Mouse (Mus musculus) layer of hippocampus, postnatal 25 days (tissue): ENCODE results near the gene Myo1b. TPM values are rescaled to one million over a fixed set of nuclear protein-coding genes. Genes with fewer than 3 reads are reported as not detected.
"Not testable (repeated sequence)": the region's sequence is repeated elsewhere in the genome, so short reads cannot be mapped to it uniquely, and the experiment has no call there.

ENCODE experiments used
- DNase-seq, 2 experiments: peaks; one replicate each; pipeline ENCODE4 v3.0.0; 2022; ENCODE audit warnings: mixed read lengths in 2 of 2, low spot score in 1 of 2; ENCODE audit errors: extremely low spot score in 1 of 2
- total RNA-seq, 2 experiments: library from RNA; stranded (reverse); gene quantifications; 2 replicates each; pipeline ENCODE4 v1.2.3; 2021

The Myo1b gene
- total RNA-seq, 2 experiments from 2014 or later, result 12.5 to 17.6 TPM

GRCm38 (mm10) chr1:51905073-51905472, 10.8 kb downstream of the Myo1b start:
- DNase-seq, result no peak

DNA sequence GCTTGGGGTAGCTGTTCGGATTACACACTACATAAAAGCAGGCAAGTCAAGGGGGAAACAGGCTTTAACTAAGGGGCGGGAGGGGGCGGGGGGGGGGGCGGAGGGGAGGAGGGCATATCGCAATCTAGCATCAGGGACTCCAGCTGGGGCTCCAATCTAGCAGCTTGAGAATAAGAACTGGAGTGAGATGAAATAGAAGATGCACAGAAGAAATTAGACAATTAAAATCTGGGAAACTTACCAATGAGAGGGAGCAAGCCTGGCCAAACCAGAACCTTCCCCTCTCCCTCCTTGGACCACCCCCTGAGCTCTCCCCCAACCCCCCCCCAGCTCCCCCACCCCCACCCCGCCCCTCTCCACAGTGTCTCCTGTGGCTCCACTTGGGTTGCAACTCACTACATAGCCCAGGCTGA, 18.7 kb downstream of the Myo1b start:
- no peak for DNase-seq

- DNase-seq, result no peak
These were observed 19.9 kb downstream of the Myo1b start for GRCm38 (mm10) chr1:51895961-51896360.

GRCm38 (mm10) chr1:51894721-51895120, 21.1 kb downstream of the Myo1b start:
- DNase-seq, result no peak

DNA sequence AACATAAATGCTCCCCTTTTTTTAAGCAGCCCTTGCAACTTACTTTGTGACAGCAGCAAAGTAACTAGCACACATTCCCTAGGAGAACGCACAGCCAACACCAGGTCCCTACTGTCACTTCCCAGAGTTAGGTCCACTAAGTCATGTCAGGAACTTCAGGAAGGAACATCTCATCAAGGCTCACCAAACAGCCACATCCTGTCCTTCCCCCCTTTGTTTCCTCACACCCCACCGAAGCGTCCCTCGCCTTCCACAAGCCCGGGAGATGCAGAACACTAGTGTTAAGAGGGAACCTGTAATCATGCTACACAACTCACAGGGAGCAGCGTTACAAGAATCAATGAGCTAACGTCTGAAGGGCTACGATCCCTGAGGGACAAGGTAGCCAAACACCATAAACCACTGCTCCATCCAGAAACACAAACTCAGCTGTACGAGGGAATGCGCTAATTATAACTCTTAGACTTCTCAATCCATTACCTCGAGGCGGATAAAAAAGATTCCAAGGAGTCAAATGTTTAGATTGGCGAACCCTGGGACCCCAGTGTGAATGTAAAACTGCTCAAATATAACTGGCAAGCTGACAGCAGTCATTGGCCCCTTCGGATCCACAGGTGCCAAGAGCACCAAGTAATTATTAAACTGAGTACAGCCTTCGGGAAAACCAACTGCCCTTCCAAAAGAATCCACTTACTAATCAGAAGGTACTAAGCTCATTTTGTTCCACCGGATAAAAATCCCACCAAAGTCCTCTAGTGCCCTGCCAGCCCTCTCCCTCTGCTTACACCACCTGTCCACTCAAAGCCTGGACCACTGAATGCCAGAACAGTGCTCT, 22.1 kb downstream of the Myo1b start:
- no peak for DNase-seq

GRCm38 (mm10) chr1:51892005-51892404, 23.9 kb downstream of the Myo1b start:
- DNase-seq, result no peak

DNA sequence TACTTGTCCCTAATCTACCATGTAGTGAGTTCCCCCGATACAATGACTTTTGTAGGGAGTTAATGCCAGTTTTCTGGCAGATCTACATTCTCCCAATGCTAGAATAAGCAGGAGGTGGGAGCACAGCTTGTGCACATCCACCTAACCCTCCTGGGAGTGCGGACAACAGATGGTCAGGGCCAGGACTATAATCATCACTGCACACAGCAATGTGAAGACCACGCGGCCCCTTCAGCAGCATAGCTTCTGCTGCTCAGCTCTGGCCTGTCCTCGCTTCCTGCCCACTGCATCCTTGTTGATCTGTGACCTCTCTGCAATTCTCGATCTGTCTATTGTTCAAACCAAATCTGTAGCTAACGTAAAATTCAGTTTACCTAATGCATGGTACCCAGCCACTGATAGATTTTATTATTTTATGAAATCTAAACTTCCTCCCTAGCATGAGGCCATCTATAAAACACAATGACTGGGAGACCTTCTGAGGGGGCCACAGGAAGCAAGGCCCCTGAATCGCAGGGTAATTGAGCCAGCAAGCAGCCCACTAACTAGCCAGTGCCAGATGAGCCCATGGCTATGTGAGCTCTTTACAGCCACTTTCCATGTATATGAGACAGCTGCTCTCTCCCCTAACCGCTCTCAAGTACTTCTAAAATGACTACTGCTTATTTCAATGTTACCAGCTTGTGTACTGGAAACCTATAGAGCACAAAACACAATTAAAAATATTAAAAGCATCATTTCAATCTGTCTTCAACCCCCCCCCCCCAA, 27.6 kb downstream of the Myo1b start:
- no peak for DNase-seq

DNA sequence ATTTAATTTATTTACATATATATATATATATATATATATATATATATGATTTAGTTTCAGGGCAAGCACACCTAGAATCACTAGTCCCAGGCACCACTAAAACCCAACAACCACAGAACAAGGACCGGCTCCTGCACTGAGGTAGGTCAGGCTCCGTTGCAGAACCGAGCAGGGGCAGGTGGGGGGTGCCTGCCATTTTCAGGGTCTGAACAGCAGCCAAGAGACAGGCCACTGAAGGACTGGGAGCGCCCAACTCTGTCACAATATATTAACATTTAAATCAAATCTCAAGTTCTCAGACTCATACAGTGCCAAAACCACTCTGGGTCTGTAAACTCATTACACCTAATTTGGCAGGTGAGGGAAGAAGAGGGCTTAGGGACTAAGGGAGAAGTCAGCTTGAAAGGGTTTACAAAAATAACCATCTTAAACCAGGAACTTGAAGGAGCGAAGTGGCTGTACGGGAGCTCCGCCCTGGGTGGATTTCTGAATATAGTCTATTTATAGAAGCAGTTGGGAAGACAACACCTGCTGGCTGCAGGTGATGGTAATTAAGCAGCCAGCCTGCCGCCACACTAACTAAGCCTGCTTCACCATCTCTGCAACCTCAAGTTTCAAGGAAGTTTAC, 30.4 kb downstream of the Myo1b start:
- DNase-seq, result no peak

DNA sequence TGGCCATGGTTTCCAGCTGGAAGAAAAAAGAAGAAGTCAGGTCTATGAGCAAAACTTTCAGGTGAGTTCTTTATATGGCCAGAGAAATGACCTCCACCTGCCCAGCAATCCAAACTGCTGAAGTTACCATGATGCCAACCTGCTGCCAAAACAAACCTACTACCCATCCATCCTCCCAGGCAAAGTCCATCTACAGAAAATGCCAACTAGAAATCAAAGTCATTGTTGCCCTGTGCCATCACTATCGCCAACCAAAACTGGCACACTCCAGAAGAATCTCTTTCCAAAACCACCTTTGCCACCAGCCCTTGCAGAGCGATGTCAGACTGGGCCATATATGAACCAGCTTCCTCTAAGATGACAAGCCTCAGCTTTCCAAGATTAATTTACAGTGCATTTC, 32.7 kb downstream of the Myo1b start:
- no peak for DNase-seq

GRCm38 (mm10) chr1:51882752-51883151, 33.1 kb downstream of the Myo1b start:
- no peak for DNase-seq

DNA sequence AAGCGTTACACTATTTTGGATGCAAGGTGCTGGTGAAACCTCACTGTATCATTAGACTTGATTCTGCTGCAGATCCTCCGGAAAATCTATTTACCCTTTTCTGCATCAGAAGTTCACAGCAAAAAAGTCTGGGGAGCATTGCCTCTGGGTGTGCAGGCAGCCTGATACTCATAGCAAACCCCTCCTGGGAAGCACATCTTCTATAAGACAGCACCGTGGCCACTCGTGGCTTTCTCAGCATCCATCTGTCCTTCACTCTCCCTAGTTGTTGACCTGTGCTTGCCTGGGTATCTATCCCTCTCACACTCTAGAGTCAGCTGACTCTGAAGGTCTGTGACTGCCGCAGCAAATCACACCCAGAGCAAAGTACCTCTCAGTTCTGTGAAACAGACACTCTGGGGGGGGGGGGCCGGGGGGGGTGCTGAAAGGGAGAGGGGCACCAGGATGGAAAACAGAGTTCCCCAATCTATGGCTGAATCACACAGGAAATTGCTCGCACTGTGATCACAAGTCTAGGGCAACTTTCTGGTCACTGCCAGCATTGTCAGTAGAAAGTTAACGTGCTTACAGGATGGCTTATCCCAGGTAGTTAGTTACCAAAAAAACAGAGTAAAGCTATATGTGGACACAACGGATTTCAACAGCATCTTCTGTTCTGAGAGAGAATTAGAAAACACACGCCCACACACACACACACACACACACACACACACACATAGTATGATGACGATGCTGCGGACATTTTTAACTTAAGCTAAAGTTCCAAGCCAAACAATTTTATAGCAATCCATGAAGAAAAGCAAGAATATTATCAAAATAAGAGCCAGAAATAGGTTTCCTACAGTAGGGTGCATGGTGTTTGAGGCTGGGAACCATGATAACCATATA, 35.7 kb downstream of the Myo1b start:
- DNase-seq, result no peak

DNA sequence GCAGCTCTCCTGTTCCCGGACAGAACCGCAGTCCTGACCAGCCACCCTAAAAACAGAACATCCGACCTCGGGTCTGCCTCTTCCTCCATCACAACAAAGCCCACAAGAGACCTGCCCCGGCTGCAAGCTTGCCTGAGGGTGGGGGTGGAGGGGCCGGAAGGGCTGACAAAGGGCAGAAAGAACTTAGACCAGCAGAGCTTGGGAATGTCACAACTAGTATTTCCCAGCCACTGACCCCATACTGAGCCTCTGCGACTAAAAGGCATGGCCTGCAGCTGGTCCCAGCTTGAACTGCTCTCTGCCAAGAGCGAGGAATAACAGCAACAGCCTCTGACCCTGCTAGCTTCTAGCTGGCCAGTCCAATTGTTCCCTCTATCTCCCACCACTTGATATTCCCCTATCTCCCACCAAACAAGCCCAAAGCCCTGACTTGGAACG, 36.5 kb downstream of the Myo1b start:
- DNase-seq, result no peak

GRCm38 (mm10) chr1:51875462-51876225, 40.2 kb downstream of the Myo1b start:
- no peak for DNase-seq

GRCm38 (mm10) chr1:51872493-51873261, 43.2 kb downstream of the Myo1b start:
- no peak for DNase-seq

DNA sequence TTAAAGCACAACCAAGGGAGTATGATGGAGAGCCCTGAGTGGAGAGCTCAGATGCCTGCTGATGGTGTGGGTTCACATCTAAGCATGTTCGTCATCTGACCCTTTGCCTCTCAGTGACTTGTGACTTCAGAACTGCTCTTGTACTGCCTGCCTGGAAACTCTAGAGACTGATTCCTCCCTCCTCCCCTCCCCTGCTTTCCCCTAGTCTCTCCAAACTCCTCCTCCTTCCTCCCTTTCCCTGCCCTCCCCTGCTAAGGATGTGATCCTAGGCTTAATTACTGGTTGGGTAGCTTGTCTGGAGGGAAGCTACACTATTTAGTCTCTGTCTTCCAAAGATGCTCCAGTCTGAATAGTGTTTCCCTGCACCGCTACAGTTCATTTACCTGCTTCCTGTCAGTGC, 44.6 kb downstream of the Myo1b start:
- DNase-seq, result not testable (repeated sequence)

DNA sequence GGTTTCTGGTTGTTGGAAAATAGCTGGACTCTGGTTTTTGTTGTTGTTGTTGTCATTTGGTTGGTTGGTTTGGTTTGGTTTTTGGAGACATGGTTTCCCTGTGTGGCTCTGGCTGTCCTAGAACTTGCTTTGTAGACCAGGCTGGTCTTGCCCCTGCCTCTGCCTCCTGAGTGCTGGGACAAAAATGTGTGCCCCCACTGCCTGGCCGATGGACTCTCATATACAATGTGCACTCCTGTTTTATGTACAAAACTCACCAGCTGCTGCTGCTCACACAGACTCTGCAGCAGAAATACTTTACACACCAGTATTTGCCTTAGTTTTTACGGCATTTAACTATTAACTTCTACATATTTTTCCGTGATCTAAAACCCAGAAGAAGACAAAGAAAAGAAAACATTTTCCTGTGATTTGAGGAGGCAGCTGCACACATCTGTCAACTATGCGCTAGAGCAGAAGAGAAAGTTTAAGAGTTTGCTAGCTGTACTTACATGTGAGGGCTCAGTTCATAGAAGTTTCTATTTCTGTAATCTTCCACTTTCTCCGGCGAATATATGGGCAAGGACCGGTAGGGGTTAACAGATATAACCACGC, 52.9 kb downstream of the Myo1b start:
- no peak for DNase-seq

GRCm38 (mm10) chr1:51860837-51861236, 55.0 kb downstream of the Myo1b start:
- no peak for DNase-seq

GRCm38 (mm10) chr1:51856946-51857345, 58.9 kb downstream of the Myo1b start:
- no peak for DNase-seq
